In the genomic region with DNA sequence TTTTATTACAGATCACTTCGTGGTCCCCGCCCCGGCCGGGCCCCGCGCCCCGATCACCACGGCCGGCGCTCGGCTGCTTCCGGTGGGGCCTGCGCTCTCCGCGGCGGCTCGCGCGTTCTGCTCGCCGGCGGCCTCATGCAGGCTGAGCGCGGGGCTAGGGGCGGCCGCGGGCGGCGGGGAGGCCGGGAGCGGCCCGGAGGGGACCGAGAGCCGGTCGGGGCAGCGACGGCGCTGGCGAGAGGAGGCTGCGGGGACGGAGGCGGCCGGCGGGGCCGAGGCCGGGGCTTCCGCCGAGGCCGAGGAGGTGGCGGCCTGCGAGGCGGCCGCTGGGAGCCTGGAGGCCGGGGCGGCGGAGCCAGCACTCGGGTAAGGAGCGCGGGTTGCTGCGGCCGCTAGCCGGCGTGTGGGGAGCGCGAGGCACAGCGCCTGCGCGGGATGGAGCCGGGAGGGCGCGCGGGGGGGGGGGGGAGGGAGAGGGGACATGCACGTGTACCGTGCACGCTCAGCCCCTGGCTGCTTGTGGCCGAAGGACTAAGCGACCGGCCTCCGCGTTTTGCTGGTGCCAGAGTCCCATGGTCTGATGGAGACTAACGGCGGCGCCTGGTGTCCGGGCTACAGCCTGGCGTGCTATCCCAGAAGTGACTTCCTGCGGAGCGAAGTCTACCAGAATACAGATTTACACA, we compare ENCODE assay signal across 8 mouse cellular contexts. TPM values are rescaled to one million over a fixed set of nuclear protein-coding genes. Genes with fewer than 3 reads are reported as not detected.
DNase-seq lines count a peak whose midpoint lies in the region; ATAC-seq and TF ChIP-seq lines count a peak whose summit lies in the region.

A gene (plus strand): TSS at position 109 of the 683 bp plus-strand sequence.

- no peaks in the 10 kb centered on the region for H3K36me3 ChIP-seq in hindbrain, postnatal 0 days (ENCODE audit: insufficient read depth, low read length)

- H3K4me1 ChIP-seq in hindbrain, postnatal 0 days (ENCODE audit: insufficient read depth, low read length), result no peaks in the 10 kb centered on the region

- H3K4me3 ChIP-seq in gastrocnemius, adult 2 months, result peak within 1 kb of the TSS; percentile 88
- H3K4me3 ChIP-seq in hindbrain, postnatal 0 days (ENCODE audit: low read length), result peak within 1 kb of the TSS; percentile 81

- no peaks in the 10 kb centered on the region for H3K27me3 ChIP-seq in hindbrain, postnatal 0 days (ENCODE audit: insufficient read depth, low read length)

- H3K27ac ChIP-seq in gastrocnemius, adult 2 months, result peak within 1 kb of the TSS; percentile 96
- H3K27ac ChIP-seq in hindbrain, postnatal 0 days, result peak within 1 kb of the TSS; percentile 98

- H3K9ac ChIP-seq in hindbrain, postnatal 0 days (replicated peaks; ENCODE audit: low read length), result peak within 1 kb of the TSS; percentile 98

- peak within 1 kb of the TSS; percentile 74 for H3K4me2 ChIP-seq in hindbrain, postnatal 0 days (ENCODE audit: low read depth, low read length)

- peak; percentile 76 for ATAC-seq in activated CD4-positive, CD25-positive, alpha-beta regulatory T cell, adult 4 months
- peak; percentile 97 for ATAC-seq in hindbrain, postnatal 0 days
- peak; percentile 65 for ATAC-seq in megakaryocyte-erythroid progenitor cell, adult 5-6 weeks (replicated peaks; ENCODE audit: low FRiP score, low TSS enrichment, poor library complexity, severe bottlenecking)

- DNase-seq in cerebellum, postnatal 4 days (ENCODE audit: low spot score in 2 of 2), result peak; percentile 71 to 85
- peak; percentile 95 for DNase-seq in gastrocnemius, adult 2 months
- peak; percentile 91 for DNase-seq in hindbrain, postnatal 0 days (ENCODE audit: low spot score)
- DNase-seq in left cerebral cortex, postnatal 14 days (ENCODE audit: low spot score in 2 of 2), result peak; percentile 67 to 81
- peak; percentile 81 for DNase-seq in right cerebral cortex, postnatal 14 days
- DNase-seq in urinary bladder, postnatal 25 days (ENCODE audit: low spot score), result peak; percentile 79

- intact Hi-C loops in gastrocnemius, adult 2 months (cut with DNase I), result no loop called here
- intact Hi-C loops in left cerebral cortex, postnatal 14 days (cut with DNase I), result no loop called here

- TF ChIP-seq CTCF in gastrocnemius, adult 2 months (IDR thresholded peaks at IDR 0.05), result peak; percentile 31
- TF ChIP-seq CTCF in hindbrain, postnatal 0 days (IDR thresholded peaks at IDR 0.05; ENCODE audit: low read depth), result peak; percentile 10; the same call in 1 of the 2 replicates

- H3K9me3 ChIP-seq in hindbrain, postnatal 0 days (ENCODE audit: low read length), result no peaks in the 10 kb centered on the region

- WGBS in hindbrain, postnatal 0 days, result 1% methylated on average over 57 of the region's 87 CpGs

RNA-seq across cellular contexts. Expression of the gene that starts here (rescaled TPM):
- 10 to 100 TPM; 12.1 to 13.0 TPM for polyA plus RNA-seq in activated CD4-positive, CD25-positive, alpha-beta regulatory T cell, adult 4 months (2017; shearing (Covaris generic))
- total RNA-seq in gastrocnemius, adult 2 months (2021), result 10 to 100 TPM; 15.0 to 16.1 TPM
- 6.8 and 10.9 TPM in 2 replicates for total RNA-seq in hindbrain, postnatal 0 days (2014; rRNA removed)
- 3.0 and 3.3 TPM in 2 replicates for polyA plus RNA-seq in hindbrain, postnatal 0 days (2015; fragmentation: Nextera tagmentation; extraction: Ambion mirVana)
- total RNA-seq in left cerebral cortex, postnatal 14 days (2021), result 10 to 100 TPM in 1 of 2 experiments, 1 to 10 TPM in 1; 9.4 to 10.8 TPM
- total RNA-seq in megakaryocyte-erythroid progenitor cell, adult 5-6 weeks (2014; fragmentation: Nextera tagmentation), result 11.9 and 27.4 TPM in 2 replicates
- total RNA-seq in megakaryocyte-erythroid progenitor cell, adult 5-6 weeks (2017), result 48.4 and 50.6 TPM in 2 replicates

Comparison
In these comparisons a context has a peak if more than half of its experiments do, and no peak if none do; other contexts are left out.
1. Peak in every context shown above with its lines: DNase-seq, ATAC-seq, H3K4me3 ChIP-seq and H3K27ac ChIP-seq.